Mouse (Mus musculus) gastrocnemius, postnatal 14 days (tissue): ENCODE measurements around the gene Fgl2. TPM values are rescaled to one million over a fixed set of nuclear protein-coding genes. Genes with fewer than 3 reads are reported as not detected.

Source experiments
- DNase-seq: peaks from one replicate; pipeline ENCODE4 v3.0.0; 2021; ENCODE audit warnings: mixed read lengths
- intact Hi-C: fragments of 180-260 bp; cut with DNase I; formaldehyde crosslinking; loops from one replicate; pipeline ENCODE4 v1.15.1; 2025; ENCODE audit warnings: low total_unique reads
- total RNA-seq, 2 experiments: library from RNA; stranded (reverse); gene quantifications; 2 replicates each; pipeline ENCODE4 v1.2.3; 2021

The Fgl2 gene
- total RNA-seq, 2 experiments from 2014 or later, result 5.7 to 6.1 TPM

- no peak for DNase-seq
- intact Hi-C loops, result no loop called here
These were observed 10.2 kb downstream of the Fgl2 start for GRCm38 (mm10) chr5:21382678-21383077.

- no peak for DNase-seq
- intact Hi-C loops, result no loop called here
These were observed 11.2 kb downstream of the Fgl2 start for GRCm38 (mm10) chr5:21383392-21384251.

- no peak for DNase-seq
- intact Hi-C loops, result no loop called here
These were observed 12.0 kb downstream of the Fgl2 start for GRCm38 (mm10) chr5:21384252-21384960.

GRCm38 (mm10) chr5:21384976-21385375 is 12.5 kb downstream of the Fgl2 start:
- no peak for DNase-seq
- intact Hi-C loops, result no loop called here

GRCm38 (mm10) chr5:21386432-21386831 is 14.0 kb downstream of the Fgl2 start:
- intact Hi-C loops, result no loop called here
- DNase-seq, result no peak

GRCm38 (mm10) chr5:21387340-21387739 is 14.9 kb downstream of the Fgl2 start:
- intact Hi-C loops, result no loop called here
- DNase-seq, result no peak

- DNase-seq, result no peak
- intact Hi-C loops, result no loop called here
These were observed 16.4 kb downstream of the Fgl2 start for GRCm38 (mm10) chr5:21388855-21389254.

- no peak for DNase-seq
- intact Hi-C loops, result no loop called here
These were observed 19.4 kb downstream of the Fgl2 start for GRCm38 (mm10) chr5:21391616-21392384.

- DNase-seq, result no peak
- intact Hi-C loops, result no loop called here
These were observed 22.1 kb downstream of the Fgl2 start for GRCm38 (mm10) chr5:21394562-21394961.

- DNase-seq, result no peak
- intact Hi-C loops, result no loop called here
These were observed 22.9 kb downstream of the Fgl2 start for GRCm38 (mm10) chr5:21395205-21395840.

GRCm38 (mm10) chr5:21411261-21411666 is 38.8 kb downstream of the Fgl2 start:
- no peak for DNase-seq
- intact Hi-C loops, result no loop called here

- intact Hi-C loops, result no loop called here
- no peak for DNase-seq
These were observed 39.6 kb downstream of the Fgl2 start for GRCm38 (mm10) chr5:21412056-21412455.

- intact Hi-C loops, result no loop called here
These were observed 40.9 kb downstream of the Fgl2 start for GRCm38 (mm10) chr5:21413322-21413721.

GRCm38 (mm10) chr5:21414116-21414820 is 41.8 kb downstream of the Fgl2 start:
- intact Hi-C loops, result no loop called here

More at GRCm38 (mm10) chr5:21413322-21413721, 40.9 kb downstream of the Fgl2 start:
- no peak for DNase-seq

GRCm38 (mm10) chr5:21418613-21419012 is 46.2 kb downstream of the Fgl2 start:
- intact Hi-C loops, result no loop called here
- DNase-seq, result no peak

More at GRCm38 (mm10) chr5:21414116-21414820, 41.8 kb downstream of the Fgl2 start:
- no peak for DNase-seq

- intact Hi-C loops, result loop anchor here (5.0 kb wide), 2 partner anchors 93 to 148 kb away; no protein-coding TSS in a partner anchor
- no peak for DNase-seq
These were observed 48.2 kb downstream of the Fgl2 start for GRCm38 (mm10) chr5:21420609-21421008.

GRCm38 (mm10) chr5:21424614-21425602 is 52.5 kb downstream of the Fgl2 start, which contains the start of the genes Ccdc146 and Fam185a:
Ccdc146 (minus strand) TSS chr5:21424677.
Fam185a (plus strand) TSS chr5:21424958.
- DNase-seq, result peak; percentile 90
- intact Hi-C loops, result loop anchor here (5.0 kb wide), 3 partner anchors 98 to 217 kb away; no protein-coding TSS in a partner anchor
